Mouse (Mus musculus) cerebellum, adult 2 months (tissue): ENCODE data around the gene Wdfy2.

Source experiments
- CTCF ChIP-seq: fragments of 200-500 bp; IDR thresholded peaks from 2 replicates; pipeline ENCODE4 v1.5.1; 2011; ENCODE audit warnings: low read depth, mild to moderate bottlenecking, control low read depth, low read length, moderate library complexity, borderline replicate concordance; ENCODE audit not compliant: insufficient read depth
- POLR2A ChIP-seq: fragments of 200-500 bp; IDR thresholded peaks from 2 replicates; pipeline ENCODE4 v1.6.1; 2011; ENCODE audit warnings: low read length, control low read depth, borderline replicate concordance; ENCODE audit not compliant: insufficient read depth

DNA sequence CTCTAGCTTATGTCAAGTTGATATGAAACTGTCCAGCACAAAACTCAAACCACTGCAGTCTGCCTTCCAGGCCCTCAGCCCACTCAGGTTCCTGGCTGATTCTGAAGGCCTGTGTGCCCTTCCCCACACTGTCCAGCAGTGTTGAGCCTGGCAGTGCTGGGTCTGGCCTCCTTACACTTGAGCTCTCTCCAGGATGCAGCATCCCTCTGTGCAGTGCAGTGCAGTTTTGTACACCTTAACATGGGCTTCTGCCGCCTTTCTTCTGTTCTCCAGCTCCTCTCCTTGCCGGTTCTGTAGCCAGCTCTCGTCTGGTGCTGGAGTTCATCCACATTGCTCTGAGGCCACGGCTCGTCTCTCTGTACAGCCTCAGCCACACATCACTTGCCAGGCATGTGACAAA, 71.1 kb downstream of the Wdfy2 start:
- TF ChIP-seq CTCF = no peak
- no peak for TF ChIP-seq POLR2A
